Mouse (Mus musculus) inflammation-experienced regulatory T-cells, adult 6 months (primary cell): ENCODE measurements around the gene Cd63. TPM values are rescaled to one million over a fixed set of nuclear protein-coding genes. Genes with fewer than 3 reads are reported as not detected.

Experiments used
- ATAC-seq: one replicate; pipeline ENCODE4 v1.8.0; 2017
- polyA plus RNA-seq, 3 experiments: library from polyadenylated mRNA; unstranded; fragments of 100-300 nt; shearing (Covaris generic); gene quantifications; one replicate each; pipeline ENCODE4 v1.2.1; 2017

The Cd63 gene
- polyA plus RNA-seq, 3 experiments from 2014 or later, result 0.58 to 2.0 TPM; not detected in 1

DNA sequence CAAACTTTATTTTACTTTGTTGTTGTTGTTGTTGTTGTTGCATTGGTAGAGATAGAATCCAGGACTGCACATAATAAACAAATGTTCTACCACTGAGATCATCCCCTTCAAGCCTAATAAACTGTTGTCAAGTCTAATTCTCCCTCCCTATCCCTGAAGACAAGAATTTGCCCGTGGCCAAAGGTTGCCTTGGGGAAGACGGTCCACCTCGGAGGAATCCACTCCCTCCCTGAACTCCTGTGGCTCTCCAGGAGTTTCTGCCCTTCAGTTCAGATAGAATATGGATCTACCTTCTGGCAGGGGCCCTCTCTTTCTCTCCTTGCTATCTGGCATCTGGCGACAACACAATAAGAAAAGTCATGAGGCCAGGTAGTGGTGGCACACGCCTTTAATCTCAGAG is 4.0 kb downstream of the Cd63 start:
- no peak for ATAC-seq

DNA sequence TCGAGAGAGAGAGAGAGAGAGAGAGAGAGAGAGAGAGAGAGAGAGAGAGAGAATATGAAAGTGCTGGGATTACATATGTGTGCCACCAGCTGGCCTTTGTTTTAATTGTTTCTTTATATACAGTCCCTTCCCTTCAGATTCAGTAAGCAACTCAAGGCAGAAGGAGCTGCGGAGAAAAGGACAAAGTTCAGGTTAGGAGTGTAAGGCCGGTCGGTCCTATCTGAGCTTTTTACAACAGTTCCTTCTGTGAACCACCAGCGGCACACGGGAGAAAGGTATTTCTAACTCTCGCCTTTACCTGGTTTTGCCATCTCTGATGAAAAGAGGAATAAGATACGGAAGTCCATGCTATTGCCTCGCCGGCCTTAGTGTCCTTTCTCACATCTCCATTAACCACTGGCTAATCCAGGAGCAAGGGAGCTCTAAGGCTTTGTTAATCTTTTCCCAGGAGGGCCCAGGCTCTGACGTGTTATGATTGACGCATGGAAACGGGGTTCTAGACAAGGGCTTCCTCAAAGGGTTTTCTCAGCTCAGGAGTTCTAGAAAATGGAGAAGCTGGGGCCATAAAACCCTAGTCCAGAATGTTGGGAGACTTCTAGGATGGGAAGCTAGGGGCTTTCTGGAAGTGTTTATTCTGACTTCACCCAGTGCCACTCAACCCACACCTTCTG is 8.1 kb downstream of the Cd63 start:
- no peak for ATAC-seq

DNA sequence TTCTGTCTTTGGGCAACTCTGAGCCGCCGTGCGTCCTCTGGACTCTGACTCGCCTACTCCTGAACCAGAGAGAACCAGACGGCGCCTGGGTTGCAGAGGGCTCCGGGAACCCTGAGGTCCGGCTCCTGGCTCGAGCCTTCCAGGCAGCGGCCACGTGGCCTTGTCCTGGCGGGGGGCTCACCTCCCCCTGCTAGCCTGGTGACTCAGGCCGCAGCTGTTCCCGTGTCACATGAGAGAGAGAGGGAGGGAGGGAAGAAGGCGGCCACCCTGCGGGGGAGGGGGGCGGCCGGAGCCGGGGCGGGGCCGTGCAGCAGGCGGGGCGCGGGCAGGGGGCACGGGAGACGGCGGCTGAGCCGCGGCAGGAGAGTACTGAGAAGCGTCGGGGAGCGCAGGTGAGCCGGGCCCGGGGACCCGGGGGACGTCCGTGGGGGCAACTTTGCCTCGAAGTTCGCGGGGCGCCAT is 8.8 kb downstream of the Cd63 start:
- no peak for ATAC-seq

DNA sequence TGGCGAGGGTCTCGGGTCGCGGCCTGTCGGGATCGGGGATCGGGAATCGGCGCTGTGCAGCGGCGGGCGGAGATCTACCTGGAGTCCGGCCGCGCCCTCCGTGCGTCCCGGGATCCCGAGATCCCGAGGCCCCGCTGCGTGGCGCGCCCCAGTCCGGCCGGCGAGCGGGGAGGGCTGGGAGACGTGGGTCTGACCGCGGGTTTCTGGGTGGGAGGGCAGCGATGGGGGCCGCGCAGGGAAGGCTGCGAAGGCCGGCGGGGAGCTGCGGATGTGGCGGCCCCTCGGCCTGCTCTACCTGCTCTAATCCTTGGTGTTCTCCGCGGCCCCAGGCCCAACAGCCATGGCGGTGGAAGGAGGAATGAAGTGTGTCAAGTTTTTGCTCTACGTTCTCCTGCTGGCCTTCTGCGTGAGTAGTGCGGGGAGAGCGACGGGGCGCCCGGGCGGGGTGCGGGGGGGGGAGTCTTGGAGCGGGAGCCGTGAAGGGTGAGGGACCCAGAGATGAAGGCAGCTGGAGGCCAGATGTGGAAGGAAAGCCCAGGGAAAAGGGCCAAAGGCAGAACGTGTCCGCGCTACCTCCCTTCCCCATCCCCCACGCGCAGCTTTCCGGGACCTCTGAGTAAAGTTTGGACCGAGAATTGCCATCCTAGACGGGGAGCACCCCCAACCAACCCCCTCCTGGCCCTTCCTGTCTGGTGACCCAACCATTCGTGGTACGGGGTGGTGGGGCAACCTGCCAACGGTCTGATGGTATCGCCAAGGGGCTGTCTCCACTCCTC is 9.5 kb downstream of the Cd63 start:
- ATAC-seq, result no peak

DNA sequence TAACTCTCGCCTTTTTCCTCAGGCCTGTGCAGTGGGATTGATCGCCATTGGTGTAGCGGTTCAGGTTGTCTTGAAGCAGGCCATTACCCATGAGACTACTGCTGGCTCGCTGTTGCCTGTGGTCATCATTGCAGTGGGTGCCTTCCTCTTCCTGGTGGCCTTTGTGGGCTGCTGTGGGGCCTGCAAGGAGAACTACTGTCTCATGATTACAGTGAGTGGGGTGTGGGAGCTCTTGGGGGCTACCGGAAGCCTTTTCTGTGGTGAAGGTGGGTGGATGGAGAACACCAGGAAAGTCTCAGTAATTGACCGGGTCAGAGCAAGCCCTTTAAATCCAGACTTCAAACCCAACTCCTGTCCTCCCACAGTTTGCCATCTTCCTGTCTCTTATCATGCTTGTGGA is 10.6 kb downstream of the Cd63 start:
- ATAC-seq, result no peak

DNA sequence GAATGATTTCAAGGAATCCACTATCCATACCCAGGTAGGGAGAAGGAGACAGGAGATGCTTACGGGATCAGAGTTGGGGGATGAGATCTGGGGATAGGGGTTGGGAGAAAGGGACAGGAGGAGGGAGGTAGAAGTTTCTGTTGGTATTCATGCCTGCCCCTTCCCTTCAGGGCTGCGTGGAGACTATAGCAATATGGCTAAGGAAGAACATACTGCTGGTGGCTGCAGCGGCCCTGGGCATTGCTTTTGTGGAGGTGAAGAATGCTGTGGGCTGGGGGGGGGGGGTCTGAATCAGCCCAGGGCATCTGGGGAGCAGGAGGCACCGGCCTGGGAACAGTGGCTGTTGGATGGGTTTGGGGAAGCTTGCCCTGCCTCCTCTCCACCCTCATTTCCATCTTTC is 11.5 kb downstream of the Cd63 start:
- ATAC-seq, result no peak

DNA sequence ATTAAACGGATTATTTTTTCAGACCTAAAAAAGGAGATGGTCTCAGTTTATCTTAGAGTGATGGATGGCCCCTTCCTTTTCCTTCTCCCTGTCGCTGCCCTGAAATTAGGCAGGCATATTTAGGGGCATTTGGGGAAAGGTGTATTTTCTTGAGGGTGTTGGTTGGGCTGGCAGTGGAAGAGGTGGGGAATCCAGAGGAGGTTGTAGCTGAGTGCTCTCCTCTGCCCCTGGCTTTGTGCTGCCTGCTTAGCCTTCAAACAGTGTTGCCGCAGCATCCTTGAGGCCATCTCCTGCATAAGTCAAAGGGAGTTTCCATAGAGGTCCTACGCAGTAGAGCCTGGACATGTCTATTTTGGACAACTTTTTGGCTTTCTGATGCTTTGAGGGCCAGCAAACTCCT is 12.0 kb downstream of the Cd63 start:
- no peak for ATAC-seq

DNA sequence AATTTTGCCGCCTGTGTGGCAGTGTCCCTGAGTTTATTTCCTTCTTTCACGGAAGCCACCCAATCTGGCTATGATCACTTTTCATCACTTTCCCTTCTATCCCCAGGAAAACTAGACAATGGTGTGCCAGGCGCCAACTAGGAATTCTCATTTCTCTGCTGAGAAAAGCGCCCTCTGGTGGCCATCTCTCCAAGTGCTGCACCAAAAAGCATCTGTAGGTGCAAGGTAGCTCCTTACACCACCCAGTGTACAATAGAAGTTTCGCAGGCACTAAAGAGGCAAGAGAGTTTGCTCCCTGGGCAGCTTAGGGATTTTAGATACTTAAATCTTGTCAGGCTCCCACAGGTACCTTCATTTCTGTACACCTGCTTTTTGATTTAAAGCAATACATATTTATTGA is 12.4 kb downstream of the Cd63 start:
- ATAC-seq, result peak; percentile 89

DNA sequence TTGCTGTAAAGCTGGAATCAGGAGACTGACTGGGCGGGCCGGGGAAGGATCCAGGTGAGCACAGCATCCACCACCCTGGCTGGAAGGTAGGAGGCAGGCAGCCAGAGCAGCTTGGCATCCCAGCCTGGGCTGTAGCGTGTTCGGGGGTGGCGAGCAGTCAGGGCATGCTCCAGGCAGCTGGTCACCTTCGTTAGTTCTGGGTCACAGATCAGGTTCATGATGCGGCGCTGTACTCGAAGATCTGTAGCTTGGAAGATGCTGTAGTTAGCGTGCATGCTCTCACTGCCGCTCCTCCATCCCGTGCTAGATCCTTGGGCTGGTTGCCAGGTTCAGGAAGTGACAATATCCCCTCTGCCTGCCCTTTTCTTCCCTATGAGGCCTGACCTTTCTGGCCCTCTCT is 12.9 kb downstream of the Cd63 start:
- ATAC-seq, result no peak

DNA sequence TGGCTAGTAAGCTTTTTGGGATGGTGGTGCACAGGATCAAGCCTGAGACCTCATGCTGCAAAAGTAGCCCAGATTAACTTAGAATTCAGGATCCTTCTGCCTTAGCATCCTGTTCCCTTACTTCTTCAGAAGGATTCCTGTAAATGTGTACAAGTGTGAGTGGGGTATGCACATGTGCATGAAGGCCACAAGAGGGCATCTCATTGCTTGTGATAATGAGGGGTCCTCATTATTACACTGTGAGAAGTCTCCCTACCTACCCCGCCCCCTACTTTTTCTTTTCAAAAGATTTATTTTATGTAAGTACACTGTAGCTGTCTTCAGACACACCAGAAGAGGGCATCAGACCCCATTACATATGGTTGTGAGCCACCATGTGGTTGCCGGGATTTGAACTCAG is 14.8 kb downstream of the Cd63 start:
- no peak for ATAC-seq

DNA sequence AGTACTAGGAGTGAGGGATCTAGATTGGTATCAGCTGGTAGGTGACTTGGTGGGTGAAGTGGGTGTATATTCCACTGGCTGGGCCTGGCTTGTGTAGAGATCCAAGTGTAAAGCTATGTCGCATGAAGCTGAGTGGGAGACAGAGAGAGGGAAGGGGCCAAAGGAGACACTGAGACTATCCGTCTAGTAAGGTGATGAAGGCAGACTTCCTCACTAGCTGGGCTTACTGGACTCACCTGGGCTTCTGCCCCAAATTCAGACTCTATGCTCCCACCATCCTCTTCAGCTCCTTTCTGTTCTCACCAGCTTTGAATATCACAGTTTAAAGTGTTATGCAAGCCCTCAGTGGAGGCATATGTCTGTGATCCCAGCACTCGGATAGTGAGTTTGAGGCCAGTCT is 15.9 kb downstream of the Cd63 start:
- ATAC-seq, result no peak

DNA sequence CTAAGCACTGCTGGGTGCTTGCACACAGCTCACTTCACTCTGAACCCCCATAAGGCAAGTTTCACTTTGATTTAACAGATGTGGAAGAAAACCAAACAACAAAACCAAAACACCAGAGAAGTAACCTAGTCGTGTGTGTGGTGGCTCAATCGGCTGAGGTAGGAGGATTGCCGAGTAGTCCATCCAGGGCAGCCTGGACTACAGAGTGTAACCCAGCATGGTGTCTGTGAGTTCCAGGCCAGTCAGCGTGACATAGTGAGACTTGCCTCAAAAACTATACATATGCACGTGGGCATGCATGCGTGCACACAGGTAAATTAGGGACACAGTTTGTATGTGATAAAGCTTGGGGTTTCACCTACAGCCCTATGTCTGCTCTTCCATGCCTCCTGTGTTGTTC is 16.6 kb downstream of the Cd63 start:
- no peak for ATAC-seq

DNA sequence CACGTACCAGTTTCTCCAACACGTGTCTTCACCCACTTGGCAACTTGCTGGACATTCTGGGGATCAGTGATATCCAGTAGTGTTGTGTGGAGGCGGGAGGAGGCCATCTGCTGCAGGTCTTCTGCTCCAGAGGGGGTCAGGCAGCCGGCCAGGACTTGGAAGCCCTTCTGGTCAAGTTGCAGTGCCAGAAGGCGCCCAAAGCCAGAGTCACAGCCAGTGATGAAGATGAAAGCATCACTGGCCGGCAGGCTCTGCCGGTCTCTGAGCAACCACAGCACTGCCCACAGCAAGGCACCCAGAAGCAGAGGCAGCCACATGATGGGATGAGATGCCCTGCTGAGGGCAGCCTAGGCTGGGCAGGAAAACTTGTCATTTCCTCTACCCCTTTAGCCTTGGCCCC is 17.5 kb downstream of the Cd63 start:
- no peak for ATAC-seq

DNA sequence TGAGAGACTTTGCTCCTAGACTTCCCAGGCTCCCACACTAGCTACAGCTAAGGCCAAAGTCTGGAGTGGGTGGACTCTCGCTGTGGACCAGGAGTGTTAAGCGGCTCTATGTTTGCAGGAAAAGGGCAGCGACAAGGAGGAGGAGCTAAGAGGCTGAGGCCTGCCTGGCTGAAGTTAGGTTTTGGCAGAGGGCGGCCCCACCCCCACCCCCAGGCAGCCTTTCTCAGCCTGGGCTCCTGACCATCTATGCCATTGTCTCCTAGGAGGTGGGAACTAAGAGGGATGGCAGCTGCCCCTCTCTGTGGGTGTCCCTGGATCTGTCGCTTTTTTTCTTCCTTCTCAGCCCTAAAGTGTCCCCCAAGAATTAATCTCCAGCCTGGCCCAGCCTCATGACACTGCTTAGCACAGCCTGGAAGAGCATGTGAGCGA is 18.4 kb downstream of the Cd63 start:
- no peak for ATAC-seq

DNA sequence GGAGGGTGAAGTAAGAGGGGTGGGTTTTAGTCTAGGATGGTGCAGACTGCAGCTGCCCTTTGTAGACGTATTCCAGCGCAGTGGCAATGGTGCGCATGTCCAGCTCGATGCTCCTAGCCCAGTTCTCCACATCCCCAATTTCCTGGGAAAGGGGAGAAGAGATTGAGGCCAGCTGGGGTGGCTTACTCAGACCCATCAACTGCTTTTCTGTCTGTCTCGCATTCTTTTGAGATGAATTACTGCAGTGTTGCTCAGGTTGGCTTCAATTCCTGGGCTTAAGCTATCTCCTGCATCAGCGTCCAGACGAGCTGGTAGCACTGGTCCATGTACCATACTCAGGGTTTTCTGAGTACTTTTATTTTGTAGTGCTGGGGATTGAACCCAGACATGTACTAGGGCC is 19.2 kb downstream of the Cd63 start:
- ATAC-seq, result no peak

DNA sequence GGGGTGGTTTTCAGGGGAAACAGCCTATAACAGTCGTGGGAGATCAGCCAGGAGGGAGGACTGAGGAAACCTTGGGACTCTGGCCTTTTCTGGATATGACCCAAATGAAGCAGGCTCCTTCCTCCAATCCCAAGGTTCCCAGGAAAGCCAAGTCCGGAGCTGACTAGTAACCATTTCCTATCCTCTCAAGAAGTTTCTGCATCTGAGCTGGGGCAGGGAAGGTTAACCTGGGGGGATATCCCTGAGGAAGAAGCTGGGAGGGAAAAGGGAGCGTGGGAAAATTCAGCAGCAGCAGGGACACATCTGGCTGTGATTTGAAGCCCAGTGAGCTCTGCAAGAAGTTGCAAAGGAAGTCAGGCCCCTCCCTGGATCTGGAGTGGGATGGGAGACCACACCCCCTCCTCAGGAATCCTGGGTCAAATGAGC is 20.0 kb downstream of the Cd63 start:
- no peak for ATAC-seq

DNA sequence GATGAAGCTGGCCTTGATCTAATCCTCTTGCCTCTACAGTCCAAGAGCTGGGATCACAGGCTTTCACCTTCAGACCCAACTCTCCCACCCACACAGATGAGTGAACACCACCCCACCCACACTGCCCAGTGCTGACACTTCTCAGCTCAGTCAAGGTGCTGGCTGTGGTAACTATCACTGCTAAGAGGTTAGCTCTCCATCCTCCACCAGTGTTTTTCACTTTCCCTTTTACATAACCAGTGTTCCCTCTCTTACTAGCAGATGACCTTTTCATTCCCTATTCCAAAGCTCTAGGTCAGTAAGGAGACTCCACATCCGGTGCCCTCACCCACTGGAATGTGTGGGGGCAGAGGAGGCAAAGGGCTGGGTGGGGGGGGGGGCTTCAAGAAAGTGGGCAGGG is 20.5 kb downstream of the Cd63 start:
- no peak for ATAC-seq

DNA sequence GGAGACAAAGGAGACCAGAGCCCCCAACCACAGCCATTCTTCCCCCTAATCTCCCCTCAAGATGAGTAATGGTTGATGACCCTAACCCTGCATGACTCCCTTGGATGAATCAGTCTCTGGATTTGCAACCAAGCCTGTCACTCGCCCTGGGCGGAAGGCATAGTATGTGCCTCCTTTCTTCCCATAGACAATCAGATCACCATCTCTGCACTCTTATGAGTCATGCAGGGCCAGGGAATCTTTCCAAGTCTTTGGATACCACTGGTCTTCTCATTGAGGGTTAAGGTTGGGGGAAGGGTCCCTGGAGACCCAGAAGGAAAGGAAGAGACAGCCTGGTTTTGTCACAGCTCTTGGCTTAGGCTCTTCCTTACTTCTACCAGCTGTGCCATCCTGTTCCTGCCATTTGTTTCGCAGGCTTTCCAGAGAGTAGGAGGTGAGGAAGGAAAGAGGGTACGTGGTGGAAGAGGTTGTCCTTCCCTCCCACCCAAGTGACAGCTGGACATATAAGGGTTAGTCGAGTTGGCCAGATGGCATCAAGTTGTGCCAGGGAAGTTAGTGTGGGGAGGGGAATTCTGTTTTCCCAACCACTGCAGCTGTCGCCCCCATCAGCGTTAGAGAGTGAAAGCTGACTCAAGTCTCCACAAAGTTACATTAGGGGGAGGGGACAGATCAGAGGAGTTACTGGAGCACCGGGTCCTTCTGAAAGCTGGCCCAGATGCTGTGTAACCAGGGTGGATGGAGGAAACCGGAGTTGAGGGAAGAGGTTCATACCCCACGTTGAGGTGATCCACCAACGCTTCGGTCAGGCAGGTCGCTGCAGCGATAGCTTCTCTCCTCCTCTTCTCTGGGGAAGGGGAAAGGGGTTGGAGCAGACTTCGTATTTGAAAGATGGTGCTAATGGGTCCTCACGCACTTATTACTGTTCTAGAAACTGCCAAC is 21.4 kb downstream of the Cd63 start:
- no peak for ATAC-seq

DNA sequence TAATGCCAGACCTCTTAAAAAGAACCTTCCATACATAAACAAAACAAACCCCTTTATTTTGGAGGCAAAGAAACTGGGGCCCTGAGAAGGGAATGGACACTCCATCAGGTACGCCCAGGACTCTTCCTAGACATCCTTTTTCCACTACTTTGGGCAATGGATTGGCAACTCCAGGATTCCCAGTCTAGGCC is 21.9 kb downstream of the Cd63 start, which contains the start of gene Rdh5:
TSS of gene Rdh5 (minus strand) at position 67 of the 191 bp plus-strand sequence.
- no peak for ATAC-seq

DNA sequence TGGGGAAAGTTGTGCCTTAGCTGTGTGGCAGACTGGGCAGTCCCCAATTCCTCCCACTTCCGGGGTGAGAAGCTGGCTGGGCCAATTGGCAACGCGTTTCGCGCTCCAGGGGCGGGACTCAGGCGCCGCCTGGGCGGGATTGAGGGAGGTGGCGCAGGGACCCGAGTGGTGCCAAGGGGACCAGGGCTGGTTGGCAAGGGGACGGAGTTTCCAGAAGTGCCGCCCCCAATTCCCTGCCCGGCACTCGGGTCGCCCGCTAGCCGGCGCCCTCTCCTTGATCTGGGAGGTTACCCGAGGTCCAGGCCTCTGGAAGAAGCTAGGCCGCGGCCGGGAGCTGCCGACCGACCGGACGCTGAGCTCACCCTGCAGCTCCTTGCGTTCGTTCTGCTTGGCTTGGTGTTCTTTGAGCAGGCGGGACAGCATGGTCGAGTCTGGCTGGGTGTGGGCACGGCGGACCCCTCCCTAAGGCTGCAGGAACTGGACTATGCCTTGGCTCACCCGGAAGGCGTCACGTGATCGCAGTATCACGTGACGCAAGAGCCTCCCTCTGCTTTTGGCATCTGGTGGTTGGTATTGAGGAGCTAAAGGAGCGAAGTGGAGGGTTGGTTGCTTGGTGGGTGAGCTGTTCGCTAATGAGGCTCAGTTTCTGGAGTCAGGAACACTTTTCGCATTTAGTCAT is 22.4 kb downstream of the Cd63 start:
- ATAC-seq, result peak; percentile 98

DNA sequence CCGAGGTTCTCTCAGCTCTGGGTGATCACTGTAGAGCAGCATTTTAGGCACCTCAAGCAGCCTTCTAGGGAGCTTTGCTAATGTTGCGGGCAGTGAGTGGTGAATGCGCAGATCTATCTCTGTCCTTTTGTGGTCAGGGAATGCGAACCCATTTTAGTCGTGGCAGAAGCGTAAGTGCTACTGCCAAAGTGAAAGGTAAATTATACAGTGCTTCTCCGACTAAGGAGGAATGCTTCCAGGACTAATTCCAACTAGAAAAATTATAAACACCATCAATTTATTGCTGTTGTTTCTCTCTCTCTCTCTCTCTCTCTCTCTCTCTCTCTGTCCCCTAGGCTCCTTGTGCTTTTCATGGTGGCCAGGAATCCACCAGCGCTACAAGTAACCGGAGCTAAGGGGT is 23.1 kb downstream of the Cd63 start, which contains the start of gene Bloc1s1:
TSS of gene Bloc1s1 (minus strand) at position 101 of the 400 bp plus-strand sequence.
- no peak for ATAC-seq

DNA sequence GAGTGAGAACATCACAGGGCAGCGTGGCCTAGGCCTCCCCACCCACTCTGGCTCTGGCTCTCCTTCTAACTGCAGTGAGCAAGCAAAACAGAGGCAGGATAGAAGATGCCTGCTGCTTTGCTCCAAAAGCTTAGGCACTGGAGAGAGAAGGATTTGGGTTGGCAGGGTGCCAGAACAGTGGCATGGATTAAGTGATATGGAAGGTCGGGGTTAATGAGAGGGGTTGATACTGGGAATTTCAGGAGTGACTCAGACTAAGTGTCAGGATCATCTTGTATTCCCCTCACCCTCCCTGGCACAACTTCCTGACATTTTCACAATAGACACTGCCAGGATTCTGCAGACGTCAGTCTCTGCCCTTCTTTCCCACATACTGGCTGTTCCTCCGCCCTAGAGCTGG is 27.6 kb downstream of the Cd63 start:
- ATAC-seq, result no peak
